Mouse (Mus musculus) erythroblast, embryonic 14.5 days (primary cell): ENCODE results near the gene Gas7.

Source experiments
- GATA1 ChIP-seq: IDR thresholded peaks from 2 replicates; pipeline ENCODE4 v1.6.1; 2012; ENCODE audit warnings: low read length, inconsistent platforms, mixed read lengths
- TAL1 ChIP-seq: IDR thresholded peaks from 3 replicates; pipeline ENCODE4 v1.6.1; 2012; ENCODE audit warnings: low read length, inconsistent platforms, mixed read lengths

GRCm38 (mm10) chr11:67567991-67568390, 112.8 kb downstream of the Gas7 start:
- TF ChIP-seq GATA1 (no peak), TAL1 (no peak)
